Mouse (Mus musculus) embryonic fibroblast, embryonic 13.5 days (primary cell): ENCODE data around the gene Spp1.

Source experiments
- CTCF ChIP-seq: IDR thresholded peaks from 2 replicates; pipeline ENCODE4 v1.5.1; 2011; ENCODE audit warnings: mild to moderate bottlenecking, control low read depth, low read length, moderate library complexity, borderline replicate concordance; ENCODE audit not compliant: insufficient read depth
- POLR2A ChIP-seq: IDR thresholded peaks from 2 replicates; pipeline ENCODE4 v1.6.1; 2011; ENCODE audit warnings: low read depth, mild to moderate bottlenecking, control low read depth, low read length, moderate library complexity

DNA sequence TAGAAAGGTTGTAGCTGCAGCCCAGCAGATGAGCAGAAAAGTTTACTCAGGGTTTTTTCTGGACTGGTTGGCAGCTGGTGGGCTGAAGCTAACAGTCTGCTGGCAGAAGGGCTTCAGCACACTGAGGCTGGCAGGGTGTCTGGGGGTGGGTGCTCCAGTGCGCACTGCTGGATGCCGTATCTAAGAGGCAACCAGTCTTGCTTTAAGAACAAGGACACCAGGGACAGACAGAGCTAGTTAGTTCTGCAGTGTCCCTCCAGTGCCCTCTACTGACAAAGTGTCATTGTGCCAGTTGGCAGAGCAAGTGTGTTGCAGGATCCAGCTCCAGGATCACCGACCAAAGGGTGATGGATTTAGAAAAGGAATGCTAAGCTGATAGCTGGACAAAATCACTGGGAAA, 11.2 kb downstream of the Spp1 start:
- TF ChIP-seq POLR2A: no peak
- TF ChIP-seq CTCF: peak; percentile 93
